Comparison of ENCODE assay signal across 13 mouse cellular contexts in the genomic region with DNA sequence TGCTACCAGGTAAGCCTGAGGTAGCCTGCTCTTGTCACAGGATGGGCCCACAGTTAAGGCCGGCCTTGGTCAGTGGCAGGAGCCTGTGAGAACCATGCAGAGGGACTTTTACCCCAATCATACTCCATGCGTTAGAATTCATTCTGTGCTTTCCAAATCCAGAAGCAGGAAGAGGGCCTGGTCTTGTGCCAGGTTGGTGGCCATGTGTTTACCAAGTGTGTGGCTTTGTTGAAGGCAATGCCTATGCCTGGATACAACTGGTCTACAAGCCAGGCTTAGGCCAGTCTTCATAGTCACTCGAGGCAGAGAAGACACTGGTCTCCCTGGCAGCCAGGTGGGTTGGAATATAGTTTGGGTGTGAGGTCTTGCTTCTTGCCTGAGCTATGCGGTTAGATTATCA. TPM values are rescaled to one million over a fixed set of nuclear protein-coding genes. Genes with fewer than 3 reads are reported as not detected.
DNase-seq lines count a peak whose midpoint lies in the region; ATAC-seq lines count a peak whose summit lies in the region.
"Had no signal": no experiment of that assay in that cellular context is flagged by ENCODE, and none has a peak within 500 bp of the region (broad histone marks: within the 10 kb centered on the region; RNA-seq: fewer than 3 reads in every experiment).

No protein-coding gene starts in this region.

- H3K4me3 ChIP-seq in liver, embryonic 13.5 days (replicated peaks), result no peak overlapping the region
- H3K4me3 ChIP-seq: limb, embryonic 10.5 days; midbrain, embryonic 12.5 days had no signal

- WGBS in liver, embryonic 13.5 days (ENCODE audit: insufficient replicate concordance), result 68% methylated on average over 4 of the region's 4 CpGs

- no peak for DNase-seq in liver, embryonic 13.5 days
- no peak for DNase-seq in liver
- peak; percentile 51 for DNase-seq in cerebellum, adult 9-11 months
- peak; percentile 27 for DNase-seq in kidney, postnatal 14 days
- no peak for DNase-seq in left cerebral cortex, adult 9 months (ENCODE audit: low spot score in 2 of 2)
- no peak for DNase-seq in thymus, postnatal 14 days
- DNase-seq: adrenal gland, adult 8-10 months; spleen, adult 18-20 months had no signal

- H3K4me2 ChIP-seq in liver, embryonic 13.5 days, result no peak overlapping the region
- H3K4me2 ChIP-seq: midbrain, embryonic 12.5 days had no signal

- no peaks in the 10 kb centered on the region for H3K27me3 ChIP-seq in liver, embryonic 13.5 days
- H3K27me3 ChIP-seq: midbrain, embryonic 12.5 days had no signal

- H3K9me3 ChIP-seq in liver, embryonic 13.5 days (replicated peaks), result no peaks in the 10 kb centered on the region
- H3K9me3 ChIP-seq: limb, embryonic 10.5 days; midbrain, embryonic 12.5 days had no signal

- H3K9ac ChIP-seq in liver, embryonic 13.5 days, result no peak overlapping the region
- H3K9ac ChIP-seq: midbrain, embryonic 12.5 days had no signal

- H3K36me3 ChIP-seq in liver, embryonic 13.5 days, result no peaks in the 10 kb centered on the region
- H3K36me3 ChIP-seq: limb, embryonic 10.5 days; midbrain, embryonic 12.5 days had no signal

- peaks cover 28% of the 10 kb centered on the region for H3K4me1 ChIP-seq in liver, embryonic 13.5 days (replicated peaks)
- H3K4me1 ChIP-seq: limb, embryonic 10.5 days had no signal

- no peak overlapping the region for H3K27ac ChIP-seq in liver, embryonic 13.5 days
- H3K27ac ChIP-seq: hindbrain, postnatal 0 days; limb, embryonic 10.5 days; midbrain, embryonic 12.5 days had no signal

- ATAC-seq in liver, embryonic 13.5 days (ENCODE audit: low read depth), result peak; percentile 18; the same call in 1 of the 2 replicates
- 0 out of 2 replicates have a peak, but pooled peaks have one; percentile 27 for ATAC-seq in monocyte, adult 5-6 weeks (replicated peaks; ENCODE audit: insufficient number of reproducible peaks, low FRiP score, low TSS enrichment, poor library complexity, severe bottlenecking)
- ATAC-seq in megakaryocyte, adult 5-6 weeks (ENCODE audit: poor library complexity, severe bottlenecking), result no peak
- ATAC-seq: hindbrain, postnatal 0 days had no signal

RNA-seq across cellular contexts. Expression of a gene that starts 38.5 kb away (rescaled TPM):
- polyA plus RNA-seq in liver, embryonic 13.5 days (2015; fragmentation: Nextera tagmentation; extraction: Ambion mirVana), result 10.9 and 15.1 TPM in 2 replicates
- 98.9 to 146 TPM (median 146 TPM) in 3 replicates for total RNA-seq in monocyte, adult 5-6 weeks (2017)
- total RNA-seq in megakaryocyte, adult 5-6 weeks (2015), result 52.2 and 73.5 TPM in 2 replicates
- 59.7 and 63.8 TPM in 2 replicates for total RNA-seq in megakaryocyte, adult 5-6 weeks (2017)

Comparison
In these comparisons a context has a peak if more than half of its experiments do, and no peak if none do; other contexts are left out.
1. DNase-seq: peak in cerebellum, adult 9-11 months (single experiment) and kidney, postnatal 14 days (single experiment); none in liver, embryonic 13.5 days (single experiment), liver (single experiment), left cerebral cortex, adult 9 months (0 of 2) and thymus, postnatal 14 days (single experiment).